Mouse (Mus musculus): ENCODE measurements around the gene Gm28897.
"Not testable (repeated sequence)": the region's sequence is repeated elsewhere in the genome, so short reads cannot be mapped to it uniquely, and the experiment has no call there.

The Gm28897 gene

DNA sequence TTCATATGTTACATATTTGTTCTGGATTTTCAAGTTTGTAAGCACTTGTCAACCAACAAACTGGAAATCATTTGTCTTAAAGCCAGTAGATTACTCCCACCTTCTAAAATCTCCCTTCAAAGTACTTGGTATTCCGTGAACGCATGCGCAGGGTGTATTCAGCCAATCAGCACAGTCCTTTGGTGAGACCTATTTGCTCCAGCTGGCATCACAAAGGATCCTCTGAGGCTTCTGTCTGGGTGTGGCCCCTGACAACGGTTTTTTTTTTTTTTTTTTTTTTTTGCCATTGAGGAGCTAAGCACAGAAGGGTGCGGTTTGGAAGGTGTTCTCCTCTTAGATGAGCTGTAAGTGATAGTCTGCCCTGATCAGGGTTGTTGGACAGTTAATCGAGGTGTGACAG lies at the start of gene Gm28897:
Gene Gm28897, plus strand, starts transcription at position 301 of the 400 bp plus-strand sequence.
- DNase-seq (ENCODE audit: low spot score in 2 of 2), result not testable (repeated sequence)

Measured in left cerebral cortex, adult 9 months (tissue).